Mouse (Mus musculus) embryonic stem cell, embryonic (primary cell): ENCODE results near the gene Cdc5l.

Experiments
- CTCF ChIA-PET, 4 experiments: fragments of 300-600 bp in 2 of 4; fragments of 350-600 bp in 2 of 4; sonication (Branson Sonifier 250); formaldehyde crosslinking; loops; one replicate each; lab custom pipeline; 2022; ENCODE audit warnings: inconsistent platforms in 2 of 4; lab: Charles Lee
- POLR2A ChIA-PET, 4 experiments: fragments of 300-600 bp in 2 of 4; fragments of 350-600 bp in 2 of 4; sonication (Branson Sonifier 250); formaldehyde crosslinking; loops; one replicate each; lab custom pipeline; 2022; ENCODE audit warnings: antibody characterized with exemption in 4 of 4, inconsistent platforms in 1 of 4; lab: Charles Lee

The Cdc5l gene

DNA sequence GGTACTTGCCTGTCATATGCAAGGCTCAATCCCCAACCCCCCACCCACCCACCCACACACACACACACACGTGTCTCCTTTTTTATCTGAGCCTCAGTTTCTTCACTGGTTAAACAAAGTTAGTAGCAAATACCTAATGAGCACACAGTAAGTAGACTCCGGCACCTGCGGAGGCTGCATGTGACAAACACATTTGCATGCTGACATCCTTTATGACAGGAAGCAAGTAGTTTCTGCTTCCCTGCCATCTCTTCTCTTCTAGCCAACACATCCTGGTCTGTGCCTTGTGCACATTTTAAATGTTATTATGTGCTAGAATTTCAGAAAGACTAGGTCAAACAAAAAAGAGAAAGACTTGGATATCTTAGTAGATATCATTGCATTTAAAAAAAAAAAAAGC is 72.6 kb downstream of the Cdc5l start:
- POLR2A ChIA-PET: no interaction called here
- CTCF ChIA-PET: interaction anchor here in 3 of 4 experiments (0.6 to 1.4 kb wide), 3 partner anchors 13 to 1979 kb away, joined by 3 to 5 read pairs (median 4); no protein-coding TSS in a partner anchor

DNA sequence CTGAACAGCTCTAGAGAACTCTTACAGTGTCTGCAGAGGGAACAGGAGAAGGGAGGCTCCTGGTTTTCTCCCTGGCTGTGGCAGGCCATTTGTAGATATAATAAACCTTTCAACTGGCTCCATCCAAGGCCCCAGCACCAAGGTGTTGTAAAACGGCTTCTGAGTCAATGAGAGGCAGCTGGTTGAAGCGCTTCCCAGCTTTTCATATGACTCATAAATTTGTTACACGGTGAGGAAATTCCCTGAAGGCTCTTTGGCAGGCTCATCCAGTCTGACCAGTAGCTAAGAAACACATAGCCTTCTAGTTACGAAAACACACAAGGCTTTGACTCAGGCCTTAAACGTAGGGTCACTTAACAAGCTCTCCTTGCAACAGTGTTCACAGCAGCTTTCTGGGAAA is 74.1 kb downstream of the Cdc5l start:
- POLR2A ChIA-PET: no interaction called here
- CTCF ChIA-PET: interaction anchor here in 3 of 4 experiments (0.5 to 1.4 kb wide), 4 partner anchors 15 to 489 kb away, joined by 3 to 5 read pairs (median 4); no protein-coding TSS in a partner anchor

GRCm38 (mm10) chr17:45356431-45356830 is 77.1 kb downstream of the Cdc5l start:
- CTCF ChIA-PET: interaction anchor here in 1 of 4 experiments (0.6 kb wide), 1 partner anchor 121 kb away, joined by 7 read pairs; no protein-coding TSS in a partner anchor

DNA sequence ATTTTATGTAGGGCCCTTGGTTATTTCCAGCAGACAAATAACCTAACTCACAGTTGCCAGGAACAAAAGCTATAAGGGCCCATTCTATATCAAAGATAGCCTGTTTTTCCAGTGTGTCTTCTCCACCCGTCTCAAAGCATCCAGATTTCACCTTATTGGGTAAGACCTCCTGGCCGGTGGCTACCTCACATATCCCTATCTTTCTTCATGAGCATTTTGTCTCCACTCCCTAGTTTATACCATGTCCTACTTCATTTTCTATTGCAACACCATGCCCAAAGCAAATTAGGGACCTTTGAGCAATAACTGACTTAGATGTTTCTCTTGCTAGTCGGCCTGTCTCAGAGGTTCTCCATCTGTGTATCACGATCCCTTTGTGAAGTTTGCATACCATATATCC is 85.6 kb downstream of the Cdc5l start:
- ChIA-PET CTCF (no interaction called here), POLR2A (interaction anchor here in 1 of 4 experiments (1.6 kb wide), 1 partner anchor 85 kb away, joined by 3 read pairs; the partner anchor contains the start of gene Cdc5l)

More at GRCm38 (mm10) chr17:45356431-45356830, 77.1 kb downstream of the Cdc5l start:
- POLR2A ChIA-PET: no interaction called here
